Comparison of ENCODE assay signal across 8 mouse cellular contexts in genomic region chr4:106804201-106804909, GRCm38 (mm10). TPM values are rescaled to one million over a fixed set of nuclear protein-coding genes. Genes with fewer than 3 reads are reported as not detected.
A peak's percentile ranks its signal among the peaks of the same experiment; 100 is the strongest.
DNase-seq lines count a peak whose midpoint lies in the region; ATAC-seq and TF ChIP-seq lines count a peak whose summit lies in the region.

No protein-coding gene starts in this region.

- no peaks in the 10 kb centered on the region for H3K36me3 ChIP-seq in testis, adult 2 months (ENCODE audit: control insufficient read depth, insufficient read depth, low read length)
- H3K36me3 ChIP-seq in heart, embryonic 14.5 days (ENCODE audit: control insufficient read depth, insufficient read depth, low read length): no peaks in the 10 kb centered on the region
- no peaks in the 10 kb centered on the region; the same call in none of the 2 replicates for H3K36me3 ChIP-seq in liver, embryonic 14.5 days (replicated peaks; ENCODE audit: control insufficient read depth, insufficient read depth, low read depth)

- peak; percentile 69 for TF ChIP-seq EP300 in liver, embryonic 14.5 days (IDR thresholded peaks at IDR 0.05; ENCODE audit: low read depth)

- DNase-seq in testis, postnatal 14 days (ENCODE audit: low spot score): no peak
- peak; percentile 82 to 85 (median 84) for DNase-seq in liver, embryonic 14.5 days (ENCODE audit: low read depth in 3 of 3, low spot score in 3 of 3)
- DNase-seq in natural killer cell, adult 2 months (ENCODE audit: low spot score in 2 of 2): peak; percentile 54 to 65
- DNase-seq in layer of hippocampus, adult 9-10 months (ENCODE audit: low spot score): no peak
- no peak for DNase-seq in cerebellum, adult 9-11 months
- no peak for DNase-seq in layer of hippocampus, postnatal 36 days

- ATAC-seq in heart, embryonic 14.5 days (ENCODE audit: insufficient number of reproducible peaks, insufficient read depth, low FRiP score, low read depth): no peak; the same call in 1 of the 2 replicates
- peak; percentile 92 for ATAC-seq in liver, embryonic 14.5 days (ENCODE audit: insufficient read depth)

- no peak for TF ChIP-seq POLR2A in testis, adult 2 months (IDR thresholded peaks at IDR 0.05; ENCODE audit: control insufficient read depth, low read depth, low read length)

- no peak for TF ChIP-seq CTCF in testis, adult 2 months (IDR thresholded peaks at IDR 0.05; ENCODE audit: control insufficient read depth, insufficient read depth, insufficient replicate concordance, low read depth, low read length)
- no peak for TF ChIP-seq CTCF in liver, embryonic 14.5 days (IDR thresholded peaks at IDR 0.05; ENCODE audit: low read depth)

- H3K27me3 ChIP-seq in testis, adult 2 months (ENCODE audit: control insufficient read depth, insufficient read depth, low read length): no peaks in the 10 kb centered on the region
- peaks cover 3% of the 10 kb centered on the region for H3K27me3 ChIP-seq in heart, embryonic 14.5 days (ENCODE audit: control insufficient read depth, insufficient read depth, low read length)
- H3K27me3 ChIP-seq in liver, embryonic 14.5 days (ENCODE audit: control insufficient read depth, insufficient read depth, low read length): no peaks in the 10 kb centered on the region

- 30% methylated on average over 16 of the region's 16 CpGs for WGBS in heart, embryonic 14.5 days
- 7% methylated on average over 16 of the region's 16 CpGs for WGBS in liver, embryonic 14.5 days (ENCODE audit: insufficient replicate concordance)

- H3K4me2 ChIP-seq in heart, embryonic 14.5 days (ENCODE audit: low read length): peak overlapping the region; percentile 66
- peak overlapping the region; percentile 97 for H3K4me2 ChIP-seq in liver, embryonic 14.5 days (ENCODE audit: low read depth)

- peak overlapping the region; percentile 41 for H3K4me3 ChIP-seq in testis, adult 2 months (ENCODE audit: control insufficient read depth, low read depth, low read length)
- H3K4me3 ChIP-seq in heart, embryonic 14.5 days (ENCODE audit: control insufficient read depth in 1 of 2, insufficient read depth in 1 of 2, low read depth in 1 of 2, low read length in 2 of 2): peak overlapping the region; percentile 34 to 37
- H3K4me3 ChIP-seq in liver, embryonic 14.5 days (ENCODE audit: insufficient read depth in 1 of 2, low read depth in 2 of 2, low read length in 2 of 2): peak overlapping the region; percentile 81 to 90

- H3K9me3 ChIP-seq in heart, embryonic 14.5 days (ENCODE audit: control insufficient read depth, low read length): no peaks in the 10 kb centered on the region
- H3K9me3 ChIP-seq in liver, embryonic 14.5 days (ENCODE audit: control insufficient read depth, low read length): no peaks in the 10 kb centered on the region

- H3K4me1 ChIP-seq in testis, adult 2 months (ENCODE audit: control insufficient read depth, insufficient read depth, low read length): peaks cover 8% of the 10 kb centered on the region
- peaks cover 14 to 17% of the 10 kb centered on the region in 2 experiments; a peak in 3 of 4 replicates for H3K4me1 ChIP-seq in heart, embryonic 14.5 days (ENCODE audit: control insufficient read depth in 2 of 2, insufficient read depth in 2 of 2, low read length in 2 of 2)
- peaks cover 28 to 39% of the 10 kb centered on the region in 2 experiments for H3K4me1 ChIP-seq in liver, embryonic 14.5 days (replicated peaks; ENCODE audit: control insufficient read depth in 2 of 2, insufficient read depth in 2 of 2, low read length in 1 of 2)

- peak overlapping the region; percentile 71 for H3K9ac ChIP-seq in heart, embryonic 14.5 days (ENCODE audit: low read length)
- H3K9ac ChIP-seq in liver, embryonic 14.5 days (replicated peaks): peak overlapping the region; percentile 88

- no peak overlapping the region for H3K27ac ChIP-seq in testis, adult 2 months (ENCODE audit: control insufficient read depth, insufficient read depth, low read depth, low read length)
- H3K27ac ChIP-seq in heart, embryonic 14.5 days (replicated peaks in 1 of 2; ENCODE audit: control insufficient read depth in 1 of 2, insufficient read depth in 1 of 2, low read depth in 2 of 2, low read length in 2 of 2): no peak overlapping the region; a peak in 1 of 4 replicates
- peak overlapping the region; percentile 80 for H3K27ac ChIP-seq in liver, embryonic 14.5 days

RNA-seq across cellular contexts. Expression of gene Acot11, which starts 0.4 kb away (rescaled TPM):
- polyA plus RNA-seq in testis, adult 2 months (2012; rRNA removed): 0.93 and 1.0 TPM in 2 replicates
- polyA plus RNA-seq in heart, embryonic 14.5 days (2014; fragmentation: Nextera tagmentation; extraction: Ambion mirVana): 5.0 and 6.0 TPM in 2 replicates
- polyA plus RNA-seq in liver, embryonic 14.5 days (2012; rRNA removed): 3.9 and 4.1 TPM in 2 replicates
- polyA plus RNA-seq in liver, embryonic 14.5 days (2014; fragmentation: Nextera tagmentation; extraction: Ambion mirVana): 4.1 and 5.1 TPM in 2 replicates
- 10 to 100 TPM; 50.8 to 52.0 TPM for total RNA-seq in layer of hippocampus, postnatal 36 days (2021)

Comparison
In these comparisons a context has a peak if more than half of its experiments do, and no peak if none do; other contexts are left out.
1. H3K4me3 ChIP-seq: peak in every context shown above with its lines; median percentile 86 in liver, embryonic 14.5 days; 41 in testis, adult 2 months; 36 in heart, embryonic 14.5 days.
2. DNase-seq: peak in liver, embryonic 14.5 days (3 of 3) and natural killer cell, adult 2 months (2 of 2); none in testis, postnatal 14 days (single experiment), layer of hippocampus, adult 9-10 months (single experiment), cerebellum, adult 9-11 months (single experiment) and layer of hippocampus, postnatal 36 days (0 of 2).